Mouse (Mus musculus) kidney, postnatal 4 days (tissue): ENCODE results near the gene Gm9112.
"Not testable (repeated sequence)": the region's sequence is repeated elsewhere in the genome, so short reads cannot be mapped to it uniquely, and the experiment has no call there.

Experiments
- DNase-seq, 2 experiments: peaks; one replicate each; pipeline ENCODE4 v3.0.0; 2021; ENCODE audit warnings: mixed read lengths in 2 of 2

The Gm9112 gene

GRCm38 (mm10) chrX:102707535-102707934, at the start of gene Gm9112, which contains the start of gene Dmrtc1b:
Gene Gm9112, minus strand, starts transcription at chrX:102707635.
Gene Dmrtc1b, plus strand, starts transcription at chrX:102707865.
- DNase-seq, result not testable (repeated sequence)

DNA sequence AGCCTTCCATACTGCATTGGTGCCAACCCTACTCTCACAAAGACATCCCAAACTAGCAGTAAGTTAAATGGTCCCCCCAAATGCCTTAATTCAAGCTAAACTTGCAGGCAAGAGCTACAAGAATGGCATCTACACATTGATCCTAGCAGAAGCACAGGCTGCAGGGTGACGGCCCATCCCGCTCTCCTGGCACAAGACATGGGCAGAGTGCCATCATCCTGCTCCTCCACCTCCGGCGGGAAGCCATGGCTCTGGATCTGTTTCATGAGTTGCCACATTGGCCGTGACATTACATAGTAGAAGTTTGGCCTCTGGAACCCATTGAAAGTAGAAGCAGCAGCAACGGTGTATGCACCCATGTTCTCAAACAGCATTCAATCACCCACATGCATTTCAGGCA, 16.8 kb upstream of the Gm9112 start:
- not testable (repeated sequence) for DNase-seq

GRCm38 (mm10) chrX:102700636-102701035, 6.8 kb downstream of the Gm9112 start:
- DNase-seq, result peak; percentile 65 to 80

GRCm38 (mm10) chrX:102689252-102689651, 18.2 kb downstream of the Gm9112 start:
- DNase-seq, result peak; percentile 36 to 50

DNA sequence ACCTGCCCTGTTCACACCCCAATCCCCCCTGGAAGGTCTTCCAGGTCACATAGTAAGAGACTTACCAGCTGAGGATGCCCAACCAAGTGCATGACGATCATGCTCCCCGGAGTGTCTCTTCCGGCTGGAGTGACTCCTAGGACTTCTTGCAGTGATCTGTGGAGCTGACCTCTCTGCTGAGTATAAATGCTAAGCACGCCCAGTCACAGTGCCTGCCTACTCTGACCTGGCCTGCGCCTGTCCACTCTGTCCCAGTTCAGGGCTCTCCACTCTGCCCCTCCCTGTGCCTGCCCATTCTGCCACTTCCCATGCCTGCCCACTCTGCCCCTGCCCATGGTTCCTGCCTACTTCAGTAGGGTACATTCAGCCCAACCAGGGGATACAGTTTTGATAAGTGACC, 20.6 kb downstream of the Gm9112 start, which contains the start of gene Gm3880:
Gene Gm3880, minus strand, starts transcription at position 101 of the 400 bp plus-strand sequence.
- not testable (repeated sequence) for DNase-seq

GRCm38 (mm10) chrX:102684706-102685105, 22.7 kb downstream of the Gm9112 start:
- not testable (repeated sequence) for DNase-seq

DNA sequence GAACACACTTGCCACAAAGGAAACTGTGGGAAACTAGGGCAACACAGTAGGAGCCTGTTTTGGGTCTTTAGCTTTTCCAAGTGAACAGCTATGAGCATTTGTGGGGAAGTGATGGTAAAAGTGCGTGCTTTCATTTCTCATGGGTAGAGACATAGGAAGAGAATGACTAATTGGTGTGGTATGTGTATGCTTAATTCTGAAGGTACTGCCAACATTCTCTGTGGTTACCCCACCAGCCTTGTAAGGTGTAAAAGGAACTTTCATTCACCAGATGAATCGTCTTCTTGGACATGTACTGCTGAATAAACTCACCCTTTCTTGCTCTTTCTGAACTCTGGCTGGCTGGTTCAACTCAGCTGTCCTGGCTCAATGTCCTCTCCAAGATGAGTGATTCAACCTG, 40.8 kb downstream of the Gm9112 start:
- no peak for DNase-seq

GRCm38 (mm10) chrX:102660712-102661111, 46.7 kb downstream of the Gm9112 start:
- peak; percentile 10 to 11 for DNase-seq
